Mouse (Mus musculus): Measurements from ENCODE around the gene 1700001C19Rik.
"Not testable (repeated sequence)": the region's sequence is repeated elsewhere in the genome, so short reads cannot be mapped to it uniquely, and the experiment has no call there.

Gene 1700001C19Rik

GRCm38 (mm10) chr17:47430815-47431214, 6.4 kb downstream of the 1700001C19Rik start:
- DNase-seq (ENCODE audit: low spot score in 2 of 2): no peak

- no peak for DNase-seq (ENCODE audit: low spot score in 2 of 2)
Observed at GRCm38 (mm10) chr17:47428831-47429304, 8.3 kb downstream of the 1700001C19Rik start.

GRCm38 (mm10) chr17:47427316-47427715, 9.9 kb downstream of the 1700001C19Rik start:
- no peak for DNase-seq (ENCODE audit: low spot score in 2 of 2)

- DNase-seq (ENCODE audit: low spot score in 2 of 2): no peak
Observed at GRCm38 (mm10) chr17:47424186-47424585, 13.0 kb downstream of the 1700001C19Rik start.

GRCm38 (mm10) chr17:47422616-47423015, 14.6 kb downstream of the 1700001C19Rik start:
- not testable (repeated sequence) for DNase-seq (ENCODE audit: low spot score in 2 of 2)

- no peak for DNase-seq (ENCODE audit: low spot score in 2 of 2)
Observed at GRCm38 (mm10) chr17:47421566-47421965, 15.6 kb downstream of the 1700001C19Rik start.

- DNase-seq (ENCODE audit: low spot score in 2 of 2): no peak
Observed at GRCm38 (mm10) chr17:47420195-47420594, 17.0 kb downstream of the 1700001C19Rik start.

GRCm38 (mm10) chr17:47409897-47410861, 27.0 kb downstream of the 1700001C19Rik start:
- DNase-seq (ENCODE audit: low spot score in 2 of 2): not testable (repeated sequence)

GRCm38 (mm10) chr17:47408558-47408898, 28.6 kb downstream of the 1700001C19Rik start:
- peak; percentile 24 to 27 for DNase-seq (ENCODE audit: low spot score in 2 of 2)

- DNase-seq (ENCODE audit: low spot score in 2 of 2): no peak
Observed at GRCm38 (mm10) chr17:47407717-47408557, 29.2 kb downstream of the 1700001C19Rik start.

GRCm38 (mm10) chr17:47400451-47400850, 36.7 kb downstream of the 1700001C19Rik start, which contains the start of gene Guca1a:
TSS of gene Guca1a (minus strand) at chr17:47400584.
- no peak for DNase-seq (ENCODE audit: low spot score in 2 of 2)

- no peak for DNase-seq (ENCODE audit: low spot score in 2 of 2)
Observed at GRCm38 (mm10) chr17:47399091-47399490, 38.1 kb downstream of the 1700001C19Rik start.

- DNase-seq (ENCODE audit: low spot score in 2 of 2): peak; percentile 19 to 41
Observed at GRCm38 (mm10) chr17:47395376-47395913, 41.7 kb downstream of the 1700001C19Rik start.

GRCm38 (mm10) chr17:47394223-47394869, 42.8 kb downstream of the 1700001C19Rik start:
- DNase-seq (ENCODE audit: low spot score in 2 of 2): no peak

GRCm38 (mm10) chr17:47386649-47387048, 50.5 kb downstream of the 1700001C19Rik start:
- peak; percentile 24 to 36 for DNase-seq (ENCODE audit: low spot score in 2 of 2)

GRCm38 (mm10) chr17:47385145-47385544, 52.0 kb downstream of the 1700001C19Rik start, which contains the start of gene Guca1b:
TSS of gene Guca1b (plus strand) at chr17:47385393.
- DNase-seq (ENCODE audit: low spot score in 2 of 2): no peak

- no peak for DNase-seq (ENCODE audit: low spot score in 2 of 2)
Observed at GRCm38 (mm10) chr17:47384064-47384463, 53.1 kb downstream of the 1700001C19Rik start.

GRCm38 (mm10) chr17:47383266-47383665, 53.9 kb downstream of the 1700001C19Rik start:
- DNase-seq (ENCODE audit: low spot score in 2 of 2): no peak

GRCm38 (mm10) chr17:47381917-47382316, 55.3 kb downstream of the 1700001C19Rik start:
- no peak for DNase-seq (ENCODE audit: low spot score in 2 of 2)

- DNase-seq (ENCODE audit: low spot score in 2 of 2): no peak
Observed at GRCm38 (mm10) chr17:47378133-47378532, 59.0 kb downstream of the 1700001C19Rik start.

GRCm38 (mm10) chr17:47376779-47377280, 60.3 kb downstream of the 1700001C19Rik start:
- DNase-seq (ENCODE audit: low spot score in 2 of 2): no peak
